Mouse (Mus musculus) liver, postnatal 0 days (tissue): ENCODE data around the gene Scube2.

ENCODE experiments used
- CTCF ChIP-seq: sonication (generic); IDR thresholded peaks from 2 replicates; pipeline ENCODE4 v1.5.1; 2016; ENCODE audit warnings: antibody characterized with exemption, low read depth
- EP300 ChIP-seq: IDR thresholded peaks from 2 replicates; pipeline ENCODE4 v1.6.1; 2016; ENCODE audit warnings: antibody characterized with exemption, low read depth, mild to moderate bottlenecking

DNA sequence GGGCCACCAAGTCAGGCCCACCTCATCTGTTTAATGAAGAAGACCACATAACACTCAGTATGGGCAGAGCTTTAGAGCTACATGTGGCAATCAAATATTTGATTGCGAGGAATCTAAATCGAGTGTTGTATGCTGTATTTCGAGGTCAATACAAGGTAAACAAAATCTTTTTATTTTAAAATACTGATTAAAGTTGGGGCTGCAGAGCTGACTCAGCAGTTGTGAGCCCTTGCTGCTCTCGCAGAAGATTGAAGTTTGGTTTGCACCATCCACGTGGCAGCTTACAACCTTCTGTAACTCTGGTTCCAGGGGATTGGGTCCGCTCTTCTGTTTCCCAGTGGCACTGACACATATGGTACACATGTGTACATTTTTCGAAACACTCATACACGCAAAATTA is 111.4 kb downstream of the Scube2 start:
- TF ChIP-seq CTCF (no peak), EP300 (no peak)
